Mouse (Mus musculus): ENCODE measurements at regions not wholly inside any gene's neighbourhood (a gene's known extent, or its start where the extent isn't known, plus 50 kb on each side); places are given as distances from the start of the nearest gene placed in this dataset.
"Not testable (repeated sequence)": the region's sequence is repeated elsewhere in the genome, so short reads cannot be mapped to it uniquely, and the experiment has no call there.

DNA sequence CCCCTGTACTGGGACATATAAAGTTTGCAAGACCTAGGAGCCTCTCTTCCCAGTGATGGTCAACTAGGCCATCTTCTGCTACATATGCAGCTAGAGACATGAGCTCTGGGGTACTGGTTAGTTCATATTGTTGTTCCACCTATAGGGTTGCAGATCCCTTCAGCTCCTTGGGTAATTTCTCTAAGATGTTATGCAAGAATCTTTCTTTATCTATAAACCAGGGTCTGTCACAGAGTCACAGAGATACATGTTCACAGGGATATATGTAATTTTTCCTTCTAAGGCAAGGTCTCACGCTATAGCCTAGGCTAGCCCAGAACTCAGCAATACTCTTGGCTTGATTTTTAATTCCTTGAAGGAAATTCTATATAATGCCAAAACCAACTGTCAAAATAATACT lies 56.9 kb downstream of the Zfp36l1 start:
- not testable (repeated sequence) for ATAC-seq (replicated peaks; ENCODE audit: low FRiP score, poor library complexity, severe bottlenecking)

- no peak for ATAC-seq (replicated peaks; ENCODE audit: low FRiP score, poor library complexity, severe bottlenecking)
Observed at GRCm38 (mm10) chr12:80055394-80055793, 57.4 kb downstream of the Zfp36l1 start.

DNA sequence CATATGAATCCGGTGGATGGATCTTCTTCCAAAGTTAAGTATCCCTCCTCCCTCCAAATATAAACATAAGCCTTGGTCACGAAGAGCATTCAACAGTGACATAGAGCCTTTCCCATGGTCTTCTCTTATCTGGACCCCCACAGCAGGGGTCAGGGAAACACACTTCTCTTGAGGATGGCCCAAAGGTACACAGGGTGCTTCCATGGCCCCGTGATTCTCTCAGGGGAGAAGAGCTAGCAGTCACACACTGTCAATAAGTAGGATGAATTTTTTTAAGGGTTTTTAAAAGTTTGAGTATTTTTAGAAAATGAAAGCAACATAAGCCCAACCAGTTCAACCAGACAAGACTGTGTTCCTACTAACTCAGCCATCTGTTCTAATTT lies 58.2 kb downstream of the Zfp36l1 start:
- ATAC-seq (replicated peaks; ENCODE audit: low FRiP score, poor library complexity, severe bottlenecking): no peak

DNA sequence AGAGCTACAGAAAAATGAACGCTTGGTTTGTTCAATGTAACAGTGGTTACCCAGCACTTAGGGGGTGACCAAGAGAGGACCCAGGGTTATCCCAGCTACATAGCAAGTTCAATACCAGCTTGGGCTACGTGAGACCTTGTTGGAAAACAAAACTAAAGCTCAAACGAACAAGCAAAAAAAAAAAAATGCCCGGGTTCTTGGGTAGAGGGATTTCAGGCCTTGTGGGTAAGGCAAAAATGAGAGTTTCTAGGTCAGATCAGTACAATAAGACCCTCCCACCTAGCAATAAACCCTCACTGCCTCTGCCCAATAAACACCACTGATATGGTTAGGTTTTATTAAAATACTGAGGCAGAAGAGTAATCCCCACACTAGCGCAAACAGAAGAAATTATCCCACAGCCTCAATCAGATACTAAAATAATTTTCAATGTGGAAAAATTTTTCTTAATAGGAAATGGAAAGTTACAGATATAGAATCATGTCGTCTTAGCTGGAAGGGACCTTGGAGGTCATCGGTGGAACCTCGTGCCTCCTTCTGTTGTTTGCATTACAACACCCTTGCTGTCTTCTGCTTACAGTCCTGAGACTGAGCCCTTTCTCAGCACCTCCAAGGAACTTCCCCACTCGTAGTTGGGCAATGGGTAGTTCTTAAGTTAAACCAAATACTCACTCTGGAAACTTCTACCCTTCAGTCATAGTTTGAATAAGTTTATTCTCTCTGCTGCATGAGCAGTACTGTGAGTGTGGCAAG lies 58.7 kb downstream of the Zfp36l1 start:
- ATAC-seq (replicated peaks; ENCODE audit: low FRiP score, poor library complexity, severe bottlenecking): no peak

DNA sequence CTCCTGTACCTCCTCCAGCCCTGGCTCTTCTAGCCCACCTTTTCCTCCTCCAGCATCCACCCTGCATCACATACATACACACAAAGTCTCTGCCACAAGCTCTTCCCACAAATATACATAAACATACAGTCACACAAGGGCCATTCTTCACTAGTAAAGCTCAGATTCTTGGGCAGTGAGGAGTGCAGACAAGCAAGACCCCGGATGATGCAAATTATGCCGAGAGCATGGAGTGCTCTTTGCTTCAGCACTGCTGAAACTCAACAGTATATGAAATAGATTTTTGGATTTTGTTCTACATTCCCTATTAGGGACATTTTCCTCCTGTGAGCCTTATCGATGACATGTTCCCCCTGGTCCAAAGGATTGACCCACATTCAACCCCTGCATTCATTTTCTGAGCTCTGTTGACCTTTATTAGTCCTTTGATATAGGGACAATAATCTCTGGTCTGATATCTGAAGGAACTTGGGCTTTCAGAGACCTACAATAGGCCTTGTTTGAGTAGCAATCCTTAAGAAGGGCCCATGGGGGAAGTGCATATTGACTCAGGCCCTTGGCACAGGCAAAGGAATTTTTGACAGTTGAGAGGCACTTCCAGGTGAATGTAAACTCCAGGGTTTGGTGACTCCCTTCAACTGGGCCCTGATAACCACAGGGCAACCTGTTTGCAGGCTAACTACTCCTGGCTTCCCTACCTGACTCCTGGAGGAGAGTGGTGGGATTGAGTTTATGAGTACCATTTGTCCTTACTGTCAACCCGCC lies 64.4 kb downstream of the Zfp36l1 start:
- no peak for ATAC-seq (replicated peaks; ENCODE audit: low FRiP score, poor library complexity, severe bottlenecking)

GRCm38 (mm10) chr12:80046625-80047303 lies 66.0 kb downstream of the Zfp36l1 start:
- ATAC-seq (replicated peaks; ENCODE audit: low FRiP score, poor library complexity, severe bottlenecking): no peak

- 0 out of 2 replicates have a peak, but pooled peaks have one; percentile 35 for ATAC-seq (replicated peaks; ENCODE audit: low FRiP score, poor library complexity, severe bottlenecking)
Observed at GRCm38 (mm10) chr12:80041510-80042324, 71.1 kb downstream of the Zfp36l1 start.

DNA sequence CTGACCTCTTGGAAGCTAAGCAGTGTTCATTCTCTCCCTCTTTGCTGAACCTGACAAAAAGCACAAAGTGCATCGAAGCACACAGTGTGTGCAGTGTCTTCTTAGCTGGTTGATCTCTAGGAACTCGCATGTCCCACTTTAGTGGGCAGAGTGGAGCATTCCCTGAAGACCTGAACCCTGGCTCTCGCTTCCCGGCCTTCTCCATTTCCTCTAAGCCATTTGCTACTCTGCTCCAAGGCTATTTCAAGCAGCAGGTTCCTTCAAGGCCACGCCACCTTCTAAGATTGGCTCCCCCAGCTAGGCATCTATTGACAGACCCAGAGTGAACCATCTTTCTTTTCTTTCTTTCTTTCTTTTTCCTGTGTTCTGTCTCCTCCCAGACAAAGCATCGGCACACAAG lies 71.8 kb downstream of the Zfp36l1 start:
- no peak for ATAC-seq (replicated peaks; ENCODE audit: low FRiP score, poor library complexity, severe bottlenecking)

GRCm38 (mm10) chr12:80040233-80040632 lies 72.6 kb downstream of the Zfp36l1 start:
- no peak for ATAC-seq (replicated peaks; ENCODE audit: low FRiP score, poor library complexity, severe bottlenecking)

- no peak for ATAC-seq (replicated peaks; ENCODE audit: low FRiP score, poor library complexity, severe bottlenecking)
Observed at GRCm38 (mm10) chr12:80039150-80039549, 73.7 kb downstream of the Zfp36l1 start.

DNA sequence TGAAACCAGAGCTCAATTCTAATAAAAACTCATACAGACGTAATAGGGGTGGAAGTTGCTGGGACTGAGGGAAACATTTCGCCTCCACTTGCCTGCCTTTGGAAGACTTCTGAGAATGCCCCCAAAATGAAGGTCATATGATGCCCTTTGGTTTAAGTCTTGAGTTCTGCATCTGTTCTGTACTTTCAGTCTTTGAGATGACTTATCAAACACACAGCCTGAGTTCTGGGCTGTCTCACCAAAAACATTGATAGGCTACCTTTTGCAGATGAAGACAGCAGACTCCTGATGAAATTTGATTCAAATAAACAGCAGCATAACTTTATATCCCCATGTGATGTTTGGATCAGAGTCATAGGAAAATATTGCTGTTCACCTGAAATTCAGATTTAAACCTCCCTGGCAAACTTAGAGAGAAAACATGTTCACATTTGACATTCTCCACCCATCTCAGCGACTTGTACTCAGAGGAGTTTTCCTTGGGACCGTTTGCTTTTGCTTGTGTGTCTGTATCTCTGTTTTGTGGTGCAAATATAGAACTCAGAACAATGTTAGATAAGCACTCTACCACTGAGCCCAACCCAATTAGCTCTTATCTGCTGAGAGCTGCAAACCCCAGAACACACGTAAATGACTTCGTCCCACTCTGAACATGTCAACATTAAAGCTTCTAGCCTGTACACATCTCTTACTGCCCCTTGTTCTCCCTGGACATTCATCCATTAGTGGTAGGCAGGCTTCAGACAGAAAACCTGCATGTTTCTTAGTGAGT lies 77.1 kb downstream of the Zfp36l1 start:
- peak; percentile 64 for ATAC-seq (replicated peaks; ENCODE audit: low FRiP score, poor library complexity, severe bottlenecking)

DNA sequence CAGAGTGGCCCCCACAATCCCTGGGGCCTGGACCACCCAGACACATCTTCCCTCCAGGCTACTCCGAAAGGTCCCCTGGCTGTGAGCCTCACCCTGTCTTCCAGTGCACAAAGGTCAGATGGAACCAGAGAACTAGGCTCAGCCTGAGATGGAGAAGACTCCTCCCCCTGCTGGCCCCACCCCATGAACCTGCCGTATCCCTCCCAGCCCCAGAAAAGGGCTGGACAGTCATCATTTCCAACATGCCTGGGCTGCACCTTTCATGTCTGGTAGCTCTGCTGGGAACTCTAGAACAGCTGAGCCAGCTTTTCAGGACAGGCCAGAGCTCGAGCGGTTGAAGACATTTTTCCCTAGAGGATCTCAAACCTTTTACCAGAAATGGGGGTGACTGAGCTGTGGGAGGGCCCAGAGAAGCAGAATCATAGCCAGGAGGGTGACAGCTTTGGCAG lies 77.8 kb downstream of the Zfp36l1 start:
- peak; percentile 87 for ATAC-seq (replicated peaks; ENCODE audit: low FRiP score, poor library complexity, severe bottlenecking)

DNA sequence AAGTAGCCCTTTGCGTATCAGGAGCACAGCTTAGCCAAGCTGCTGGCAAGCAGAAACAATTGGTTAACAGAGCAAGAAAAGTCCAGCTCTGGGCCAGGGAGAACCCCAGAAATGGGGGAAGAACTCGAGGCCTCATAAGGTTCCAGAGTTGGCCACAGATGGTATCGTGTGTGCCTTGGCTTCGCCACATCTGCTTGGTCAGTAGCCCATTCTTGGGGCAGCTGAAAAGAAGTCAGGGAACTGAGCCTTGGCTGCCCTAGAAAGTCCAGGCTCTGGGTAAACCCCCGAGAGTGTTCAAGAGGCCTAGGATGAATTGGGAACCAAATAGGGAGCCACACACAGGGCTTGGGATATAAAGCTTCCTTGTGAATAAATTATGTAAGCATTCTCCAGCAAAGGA lies 78.7 kb downstream of the Zfp36l1 start:
- ATAC-seq (replicated peaks; ENCODE audit: low FRiP score, poor library complexity, severe bottlenecking): no peak

DNA sequence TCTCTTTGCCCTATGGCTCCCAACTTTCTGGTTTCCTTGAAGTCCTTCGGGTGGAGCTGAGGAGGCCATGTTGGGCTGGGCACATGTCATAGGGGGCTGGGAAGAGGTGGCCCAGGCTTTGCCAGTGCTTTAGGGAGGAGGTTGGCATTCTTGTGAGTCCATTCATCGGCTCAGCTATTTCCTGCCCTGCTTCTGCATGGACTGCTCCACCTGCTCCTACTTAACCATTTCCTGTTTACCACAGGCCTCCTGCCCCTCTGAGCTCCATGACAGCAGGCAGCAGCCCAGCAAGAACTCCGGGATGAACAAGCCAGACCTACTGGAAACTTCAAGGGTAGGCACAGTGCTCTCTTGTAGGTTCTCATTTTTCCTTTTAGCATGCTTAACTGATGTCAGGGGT lies 80.3 kb downstream of the Zfp36l1 start:
- ATAC-seq (replicated peaks; ENCODE audit: low FRiP score, poor library complexity, severe bottlenecking): no peak

GRCm38 (mm10) chr12:80028301-80028700 lies 84.5 kb downstream of the Zfp36l1 start:
- ATAC-seq (replicated peaks; ENCODE audit: low FRiP score, poor library complexity, severe bottlenecking): no peak

DNA sequence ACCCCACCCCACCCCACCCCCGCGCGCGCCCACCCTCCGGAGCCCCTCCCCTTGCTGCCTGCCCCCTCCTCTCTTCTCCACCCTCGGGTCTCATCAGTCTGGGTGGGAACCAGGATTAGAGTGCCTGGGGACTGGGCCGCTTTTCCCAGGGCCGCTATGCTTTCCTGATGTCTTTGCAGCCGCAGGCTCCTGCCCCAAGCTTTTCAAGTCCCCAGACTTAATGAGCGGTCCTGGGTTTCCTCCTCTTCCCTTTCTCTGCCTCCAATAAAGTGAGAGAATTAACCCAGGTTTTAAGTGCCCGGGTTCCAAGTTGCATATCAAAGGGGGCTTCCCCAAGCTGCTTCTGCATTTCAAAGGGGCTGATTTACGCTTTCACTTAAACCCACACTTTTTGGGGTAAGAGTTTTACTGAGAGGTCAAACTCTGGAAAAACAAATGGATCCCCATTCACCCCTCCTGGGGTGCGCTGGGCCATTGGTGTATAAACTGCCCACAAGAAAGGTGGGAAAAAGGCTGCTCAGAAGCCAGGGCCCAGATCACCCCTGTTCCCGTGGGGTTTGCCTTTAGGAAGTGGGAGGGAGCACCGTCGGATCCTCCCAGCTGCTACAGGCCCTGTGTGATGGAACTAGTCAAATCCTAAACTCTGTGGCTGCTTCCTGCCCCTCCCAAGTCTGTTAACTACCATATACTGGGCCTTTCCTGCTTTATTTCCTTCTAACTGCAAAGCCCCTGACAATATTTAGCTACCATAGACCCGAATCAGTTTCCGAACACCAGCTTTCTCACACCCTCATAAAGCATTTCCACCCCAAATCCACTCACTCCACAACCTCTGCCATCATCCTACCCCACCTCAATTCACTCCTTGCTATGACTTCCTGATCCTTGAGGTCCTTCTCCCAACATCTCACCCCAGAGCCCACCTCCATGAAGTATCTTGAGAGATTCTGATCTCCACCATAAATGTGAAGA lies 89.4 kb downstream of the Zfp36l1 start:
- no peak for ATAC-seq (replicated peaks; ENCODE audit: low FRiP score, poor library complexity, severe bottlenecking)

DNA sequence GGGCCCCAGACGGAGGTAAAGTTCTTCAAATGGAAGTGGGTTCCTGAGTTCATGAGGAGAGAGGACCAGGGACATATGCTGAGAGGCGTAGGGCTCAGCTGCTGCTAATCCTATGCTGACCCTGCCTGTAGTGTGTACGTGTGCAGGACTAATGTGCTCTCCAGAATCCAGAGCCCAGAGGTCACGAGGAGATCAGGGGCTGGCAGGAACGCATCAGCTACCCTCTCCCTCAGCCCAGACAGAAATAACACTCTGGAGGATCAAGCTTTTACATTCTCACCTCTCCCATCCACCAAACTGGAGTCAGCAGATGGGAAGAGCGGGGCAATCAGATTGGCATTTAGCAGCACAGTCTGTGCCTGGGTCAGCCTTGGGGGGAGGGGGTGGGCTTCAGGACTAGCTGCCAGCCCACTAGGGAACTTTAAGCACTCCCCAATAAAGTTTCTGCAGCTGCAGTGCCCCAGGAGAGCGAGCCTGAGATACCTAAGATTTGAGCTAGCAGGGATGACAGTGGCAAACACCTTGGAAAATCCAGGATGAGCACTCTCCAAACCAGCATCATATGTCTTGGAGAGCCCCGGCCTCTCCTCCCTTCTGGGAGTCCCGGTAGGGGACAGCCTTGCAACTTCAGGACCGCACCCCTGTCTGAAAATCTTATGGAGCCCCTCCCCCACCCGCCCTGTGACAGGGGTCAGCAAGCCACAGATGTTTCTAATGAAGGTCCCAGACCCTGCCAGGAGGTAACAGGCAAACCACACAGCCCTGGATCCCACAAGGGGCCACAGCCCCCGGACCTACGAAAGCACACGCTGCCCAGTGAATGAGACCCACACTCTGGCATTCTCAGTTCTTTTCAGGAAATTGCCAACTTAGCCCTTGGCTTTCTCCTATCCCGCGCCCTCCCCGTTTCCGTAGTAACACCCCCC lies 90.4 kb downstream of the Zfp36l1 start:
- no peak for ATAC-seq (replicated peaks; ENCODE audit: low FRiP score, poor library complexity, severe bottlenecking)
